Mouse (Mus musculus): ENCODE data around the gene Hpse2. TPM values are rescaled to one million over a fixed set of nuclear protein-coding genes. Genes with fewer than 3 reads are reported as not detected.

The Hpse2 gene
- polyA plus RNA-seq, 1 experiment = 0.36 TPM

GRCm38 (mm10) chr19:42855649-42856048 is 532.5 kb downstream of the Hpse2 start:
- WGBS = 90% methylated on average over 4 of the region's 4 CpGs
- Histone ChIP-seq H3K4me1 (replicated peaks; ENCODE audit: control insufficient read depth, insufficient read depth, low read length) (no peaks in the 10 kb centered on the region), H3K27ac (ENCODE audit: control insufficient read depth, insufficient read depth, low read length) (no peak overlapping the region), H3K4me3 (ENCODE audit: control insufficient read depth, insufficient read depth, low read length) (no peak overlapping the region), H3K36me3 (ENCODE audit: control insufficient read depth, insufficient read depth, low read length) (no peaks in the 10 kb centered on the region), H3K27me3 (ENCODE audit: control insufficient read depth, insufficient read depth, low read length) (no peaks in the 10 kb centered on the region)
- TF ChIP-seq POLR2A (IDR thresholded peaks at IDR 0.05; ENCODE audit: control insufficient read depth, extremely low read depth, insufficient read depth, low read length, poor library complexity) (no peak), CTCF (IDR thresholded peaks at IDR 0.05; ENCODE audit: borderline replicate concordance, control insufficient read depth, extremely low read depth, insufficient read depth, low read length, poor library complexity) (no peak)
- no peak for DNase-seq

- WGBS = 86% methylated on average over 5 of the region's 5 CpGs
- H3K4me1 ChIP-seq (replicated peaks; ENCODE audit: control insufficient read depth, insufficient read depth, low read length) = no peaks in the 10 kb centered on the region
- H3K36me3 ChIP-seq (ENCODE audit: control insufficient read depth, insufficient read depth, low read length) = no peaks in the 10 kb centered on the region
- DNase-seq = no peak
- H3K27ac ChIP-seq (ENCODE audit: control insufficient read depth, insufficient read depth, low read length) = no peak overlapping the region
- H3K4me3 ChIP-seq (ENCODE audit: control insufficient read depth, insufficient read depth, low read length) = no peak overlapping the region
- H3K27me3 ChIP-seq (ENCODE audit: control insufficient read depth, insufficient read depth, low read length) = no peaks in the 10 kb centered on the region
- TF ChIP-seq POLR2A (IDR thresholded peaks at IDR 0.05; ENCODE audit: control insufficient read depth, extremely low read depth, insufficient read depth, low read length, poor library complexity) (no peak), CTCF (IDR thresholded peaks at IDR 0.05; ENCODE audit: borderline replicate concordance, control insufficient read depth, extremely low read depth, insufficient read depth, low read length, poor library complexity) (no peak)
Measured at GRCm38 (mm10) chr19:42850444-42850843, 537.7 kb downstream of the Hpse2 start.

- no peaks in the 10 kb centered on the region for H3K4me1 ChIP-seq (replicated peaks; ENCODE audit: control insufficient read depth, insufficient read depth, low read length)
- no peak overlapping the region for H3K4me3 ChIP-seq (ENCODE audit: control insufficient read depth, insufficient read depth, low read length)
- H3K27ac ChIP-seq (ENCODE audit: control insufficient read depth, insufficient read depth, low read length) = no peak overlapping the region
- H3K27me3 ChIP-seq (ENCODE audit: control insufficient read depth, insufficient read depth, low read length) = no peaks in the 10 kb centered on the region; the same call in 1 of the 2 replicates
- WGBS = 64% methylated on average over 4 of the region's 4 CpGs
- H3K36me3 ChIP-seq (ENCODE audit: control insufficient read depth, insufficient read depth, low read length) = no peaks in the 10 kb centered on the region
- no peak for DNase-seq
- TF ChIP-seq POLR2A (IDR thresholded peaks at IDR 0.05; ENCODE audit: control insufficient read depth, extremely low read depth, insufficient read depth, low read length, poor library complexity) (no peak), CTCF (IDR thresholded peaks at IDR 0.05; ENCODE audit: borderline replicate concordance, control insufficient read depth, extremely low read depth, insufficient read depth, low read length, poor library complexity) (no peak)
Measured at GRCm38 (mm10) chr19:42839621-42840294, 548.4 kb downstream of the Hpse2 start.

- WGBS = 93% methylated on average over 2 of the region's 2 CpGs
- DNase-seq = no peak
- TF ChIP-seq CTCF (IDR thresholded peaks at IDR 0.05; ENCODE audit: borderline replicate concordance, control insufficient read depth, extremely low read depth, insufficient read depth, low read length, poor library complexity) (no peak), POLR2A (IDR thresholded peaks at IDR 0.05; ENCODE audit: control insufficient read depth, extremely low read depth, insufficient read depth, low read length, poor library complexity) (no peak)
- H3K4me1 ChIP-seq (replicated peaks; ENCODE audit: control insufficient read depth, insufficient read depth, low read length) = no peaks in the 10 kb centered on the region
- H3K4me3 ChIP-seq (ENCODE audit: control insufficient read depth, insufficient read depth, low read length) = no peak overlapping the region
- H3K27ac ChIP-seq (ENCODE audit: control insufficient read depth, insufficient read depth, low read length) = no peak overlapping the region
- H3K36me3 ChIP-seq (ENCODE audit: control insufficient read depth, insufficient read depth, low read length) = no peaks in the 10 kb centered on the region
- H3K27me3 ChIP-seq (ENCODE audit: control insufficient read depth, insufficient read depth, low read length) = no peaks in the 10 kb centered on the region; the same call in 1 of the 2 replicates
Measured at GRCm38 (mm10) chr19:42839118-42839517, 549.0 kb downstream of the Hpse2 start.

GRCm38 (mm10) chr19:42838271-42838670 is 549.9 kb downstream of the Hpse2 start:
- no peak for DNase-seq
- Histone ChIP-seq H3K36me3 (ENCODE audit: control insufficient read depth, insufficient read depth, low read length) (no peaks in the 10 kb centered on the region), H3K27ac (ENCODE audit: control insufficient read depth, insufficient read depth, low read length) (no peak overlapping the region), H3K4me1 (replicated peaks; ENCODE audit: control insufficient read depth, insufficient read depth, low read length) (no peaks in the 10 kb centered on the region), H3K27me3 (ENCODE audit: control insufficient read depth, insufficient read depth, low read length) (no peaks in the 10 kb centered on the region; the same call in 1 of the 2 replicates), H3K4me3 (ENCODE audit: control insufficient read depth, insufficient read depth, low read length) (no peak overlapping the region)
- TF ChIP-seq POLR2A (IDR thresholded peaks at IDR 0.05; ENCODE audit: control insufficient read depth, extremely low read depth, insufficient read depth, low read length, poor library complexity) = no peak
- no peak for TF ChIP-seq CTCF (IDR thresholded peaks at IDR 0.05; ENCODE audit: borderline replicate concordance, control insufficient read depth, extremely low read depth, insufficient read depth, low read length, poor library complexity)
- 90% methylated on average over 2 of the region's 2 CpGs for WGBS

GRCm38 (mm10) chr19:42837591-42837990 is 550.6 kb downstream of the Hpse2 start:
- no peaks in the 10 kb centered on the region; the same call in 1 of the 2 replicates for H3K27me3 ChIP-seq (ENCODE audit: control insufficient read depth, insufficient read depth, low read length)
- no peak for TF ChIP-seq POLR2A (IDR thresholded peaks at IDR 0.05; ENCODE audit: control insufficient read depth, extremely low read depth, insufficient read depth, low read length, poor library complexity)
- TF ChIP-seq CTCF (IDR thresholded peaks at IDR 0.05; ENCODE audit: borderline replicate concordance, control insufficient read depth, extremely low read depth, insufficient read depth, low read length, poor library complexity) = no peak
- no peak for DNase-seq
- no peaks in the 10 kb centered on the region for H3K4me1 ChIP-seq (replicated peaks; ENCODE audit: control insufficient read depth, insufficient read depth, low read length)
- no peak overlapping the region for H3K4me3 ChIP-seq (ENCODE audit: control insufficient read depth, insufficient read depth, low read length)
- 90% methylated on average over 10 of the region's 10 CpGs for WGBS
- no peaks in the 10 kb centered on the region for H3K36me3 ChIP-seq (ENCODE audit: control insufficient read depth, insufficient read depth, low read length)
- no peak overlapping the region for H3K27ac ChIP-seq (ENCODE audit: control insufficient read depth, insufficient read depth, low read length)

Data from thymus, adult 2 months (tissue).